Mouse (Mus musculus) 3134 (cell line): ENCODE data around the gene Cemip.

Experiments used
- DNase-seq: peaks from one replicate; pipeline ENCODE4 v3.0.0-alpha.2; 2011; ENCODE audit warnings: low spot score; ENCODE audit not compliant: insufficient read length; ENCODE audit errors: extremely low read depth

The Cemip gene

DNA sequence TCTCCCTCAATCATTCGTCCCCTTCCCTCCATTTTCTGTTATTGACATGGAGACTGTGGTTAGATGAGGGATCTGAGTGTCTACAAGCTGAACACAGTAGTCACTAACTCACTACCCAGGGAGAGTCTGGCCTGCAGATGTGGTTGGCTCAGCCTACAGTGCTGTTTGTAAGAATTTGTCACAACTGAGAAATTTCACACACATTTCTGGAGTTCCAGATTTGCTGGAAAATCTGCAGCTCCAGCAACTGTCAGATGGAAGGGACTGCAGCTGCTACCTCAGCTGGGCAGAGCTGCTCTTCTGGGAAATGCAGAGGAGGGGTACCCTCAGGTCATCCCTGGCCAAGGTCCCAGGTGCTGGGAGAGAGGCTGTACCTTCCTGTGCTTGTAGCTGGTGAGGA is 53.5 kb downstream of the Cemip start:
- DNase-seq = no peak

DNA sequence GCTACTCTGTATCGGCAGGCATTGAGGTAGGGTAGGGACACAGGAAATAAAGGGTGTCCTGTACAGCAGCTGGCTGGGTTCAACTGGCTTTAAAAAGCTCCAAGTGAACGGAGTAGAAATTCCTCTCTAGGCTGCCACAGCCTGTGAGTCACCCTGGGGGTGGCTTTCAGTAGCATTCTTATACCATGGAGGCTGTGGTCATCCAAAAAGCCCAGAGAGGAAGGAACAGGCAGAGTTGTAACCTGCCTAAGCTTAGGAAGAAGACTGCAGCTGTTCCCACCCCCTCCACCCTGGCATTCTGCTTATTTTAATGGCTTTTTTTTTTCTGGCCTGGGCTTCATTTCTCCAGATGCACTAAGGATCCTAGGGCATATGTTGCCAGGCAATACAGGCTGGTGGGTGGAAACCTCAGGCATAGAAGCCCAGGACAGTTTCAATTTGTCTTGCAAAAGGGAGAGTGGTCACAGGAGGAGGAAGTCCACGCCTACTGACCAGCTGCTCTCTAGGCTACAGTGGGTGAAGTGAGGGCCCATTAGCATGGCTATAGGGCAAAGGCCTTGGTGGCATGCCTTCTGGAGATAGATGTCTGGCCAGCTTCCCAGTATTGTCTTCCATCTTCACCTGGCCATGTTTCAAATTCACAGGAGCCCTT is 57.1 kb downstream of the Cemip start:
- DNase-seq = peak; percentile 72

DNA sequence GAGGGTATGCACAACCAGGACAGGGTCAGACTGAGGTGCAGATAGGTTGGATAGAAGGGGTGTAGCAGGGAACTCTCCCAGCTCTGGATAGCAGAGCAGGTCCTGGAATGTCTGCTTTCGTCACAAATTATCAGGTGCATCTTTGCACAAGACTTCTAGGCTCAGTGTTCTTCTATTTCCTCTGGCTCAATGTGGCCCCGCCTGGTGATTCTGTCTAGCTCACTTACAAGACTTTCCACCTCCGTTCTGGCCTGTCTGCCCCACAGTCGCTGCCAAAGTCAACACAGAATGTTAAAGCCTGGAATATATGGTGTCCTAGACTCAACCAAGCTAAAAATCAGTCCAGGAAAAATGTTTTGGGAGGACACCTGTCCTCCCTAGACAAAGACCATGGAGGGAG is 57.9 kb downstream of the Cemip start:
- peak; percentile 30 for DNase-seq

DNA sequence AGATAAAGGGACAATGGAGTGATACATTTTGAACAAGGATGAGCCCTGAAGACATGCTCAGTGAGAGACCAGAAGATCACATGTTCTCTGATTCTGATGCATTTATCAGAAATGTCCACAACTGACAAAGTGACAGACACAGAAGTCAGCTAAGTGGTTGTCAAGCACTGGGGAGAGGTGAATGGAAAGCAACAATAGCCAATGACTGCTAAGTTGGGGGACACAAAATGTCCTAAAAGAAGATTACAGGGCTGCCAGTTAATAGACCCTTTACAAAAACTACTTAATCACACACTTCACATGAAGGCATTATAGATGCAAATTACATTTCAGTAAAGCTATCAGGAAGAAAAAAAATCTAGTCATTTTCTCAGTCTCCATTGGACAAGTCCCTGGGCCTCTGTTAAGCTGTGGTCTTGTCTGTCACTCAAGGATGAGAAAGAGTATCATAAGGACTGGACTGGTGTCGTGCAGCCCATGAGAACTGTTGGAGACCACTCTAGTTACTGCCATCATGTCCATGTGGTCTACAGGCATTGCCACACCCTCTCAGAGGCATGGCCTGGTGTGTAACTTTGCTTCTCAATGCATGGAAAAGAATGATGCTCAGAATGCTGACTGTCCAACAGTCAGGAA is 59.2 kb downstream of the Cemip start:
- DNase-seq = no peak

DNA sequence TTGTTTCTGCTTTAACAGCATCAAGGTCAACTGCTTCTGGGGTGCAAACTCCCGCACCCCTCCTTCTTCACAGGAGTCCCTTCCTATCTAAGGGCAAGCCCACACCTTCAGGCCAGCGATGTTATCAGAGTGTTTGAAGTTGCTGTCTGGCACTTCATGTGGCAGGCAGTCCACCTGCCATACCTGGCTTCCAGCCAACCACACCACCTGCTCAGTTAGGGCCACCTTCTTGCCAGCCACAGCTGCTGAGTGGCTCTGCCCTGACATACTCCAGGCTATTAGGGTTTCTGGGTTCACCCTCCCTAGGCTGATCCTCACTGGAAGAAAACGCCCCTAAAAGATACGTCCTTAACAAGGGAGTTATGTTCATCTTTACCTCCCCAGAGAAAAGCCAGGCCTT is 60.2 kb downstream of the Cemip start:
- no peak for DNase-seq

DNA sequence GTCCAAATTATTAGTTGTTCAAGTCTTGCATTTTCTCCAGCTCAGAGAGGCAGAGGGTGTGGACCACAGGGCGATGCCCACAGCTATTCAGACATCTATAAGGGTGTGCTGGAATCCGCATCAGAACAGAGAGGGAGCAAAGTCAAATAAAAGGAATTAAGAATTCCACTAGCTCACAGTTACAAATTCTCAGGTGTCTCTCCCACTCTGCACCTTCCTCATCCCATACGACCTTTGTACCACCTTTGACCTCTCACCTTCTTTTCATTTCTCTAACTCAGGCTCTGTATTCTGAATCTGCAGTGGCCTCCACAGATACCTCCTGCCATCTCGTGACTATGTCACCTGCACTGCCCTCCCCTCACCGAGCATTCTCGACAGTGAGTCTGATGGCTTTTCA is 62.8 kb downstream of the Cemip start:
- DNase-seq = no peak

DNA sequence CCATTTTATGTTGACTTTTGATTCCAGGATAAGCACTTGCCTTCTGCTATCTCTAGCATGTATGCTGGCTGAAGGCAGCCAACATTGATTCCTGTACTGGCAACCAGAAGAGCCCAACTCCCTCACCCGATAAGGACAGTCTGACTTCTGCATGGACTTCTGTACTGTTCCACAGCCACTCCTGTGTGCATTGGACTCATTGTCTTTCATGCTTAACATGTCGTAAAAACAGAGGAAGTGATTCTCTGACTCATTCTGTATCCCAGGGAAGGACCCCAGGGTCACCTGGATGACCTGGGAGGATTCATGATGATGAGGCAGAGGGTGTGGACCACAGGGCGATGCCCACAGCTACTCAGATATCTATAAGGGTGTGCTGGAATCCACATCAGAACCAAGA is 63.8 kb downstream of the Cemip start:
- no peak for DNase-seq

DNA sequence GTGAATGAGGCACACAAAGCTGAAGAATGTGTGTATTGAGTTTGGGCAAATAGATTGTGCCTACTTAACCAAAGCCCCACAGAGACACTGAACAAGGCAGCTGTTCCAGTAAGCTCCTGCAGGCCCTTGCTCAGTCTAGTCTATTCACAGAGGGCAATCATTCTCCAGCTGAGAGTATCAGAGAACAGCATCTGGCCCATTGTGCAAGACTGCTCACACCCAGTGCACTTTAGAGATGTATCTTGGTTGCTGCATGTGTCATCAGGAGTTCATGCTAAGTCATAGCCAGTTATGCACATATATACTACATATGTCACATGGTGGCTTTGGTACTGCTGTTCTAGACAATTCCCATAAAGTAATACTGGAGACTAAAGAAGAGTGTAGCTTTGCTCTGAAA is 66.9 kb downstream of the Cemip start:
- no peak for DNase-seq

DNA sequence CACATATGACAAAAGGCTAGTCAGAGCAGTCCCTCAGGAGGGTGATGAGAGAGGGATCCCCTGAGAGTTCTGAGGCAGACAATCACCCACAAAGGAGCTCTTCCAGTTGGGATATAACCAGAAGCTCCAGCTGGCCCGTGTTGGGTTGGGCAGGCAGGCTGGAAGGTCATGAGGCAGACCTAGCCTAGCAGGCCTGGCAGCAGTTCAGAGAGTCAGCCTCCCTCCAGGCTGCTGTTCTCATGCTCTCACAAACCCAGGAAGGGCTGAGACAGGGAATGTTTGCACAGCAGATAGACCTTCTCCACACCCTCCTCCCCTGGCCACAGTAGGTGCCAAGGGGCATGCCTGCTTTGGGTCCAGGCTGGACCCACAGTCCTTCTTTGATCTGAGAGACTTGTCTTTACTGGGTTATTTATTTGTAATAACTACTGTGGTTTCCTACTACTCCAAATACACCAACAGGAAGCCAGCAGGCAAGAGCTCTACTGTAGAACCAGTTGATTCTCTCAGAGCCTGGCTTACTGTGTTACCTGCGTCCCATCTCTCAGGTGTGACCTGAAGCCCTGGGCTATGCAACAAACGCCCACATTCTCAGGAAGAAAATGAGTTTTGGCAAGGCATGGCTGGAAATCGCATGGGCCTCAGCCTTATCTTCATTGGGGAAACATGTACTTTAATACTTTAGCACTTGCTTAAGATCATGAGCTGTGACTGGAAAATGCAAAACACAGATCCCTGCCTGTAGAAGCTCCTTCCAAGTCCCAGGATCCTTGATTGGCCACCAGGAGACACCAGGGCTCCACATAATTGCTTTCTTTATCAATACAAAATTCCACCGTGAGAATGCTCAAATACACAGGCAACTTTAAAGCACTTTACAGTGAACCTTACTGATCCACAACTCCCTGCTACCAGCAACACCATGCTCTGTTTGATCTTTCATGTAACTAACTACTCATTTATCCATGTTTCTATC is 67.7 kb downstream of the Cemip start:
- peak; percentile 13 for DNase-seq

DNA sequence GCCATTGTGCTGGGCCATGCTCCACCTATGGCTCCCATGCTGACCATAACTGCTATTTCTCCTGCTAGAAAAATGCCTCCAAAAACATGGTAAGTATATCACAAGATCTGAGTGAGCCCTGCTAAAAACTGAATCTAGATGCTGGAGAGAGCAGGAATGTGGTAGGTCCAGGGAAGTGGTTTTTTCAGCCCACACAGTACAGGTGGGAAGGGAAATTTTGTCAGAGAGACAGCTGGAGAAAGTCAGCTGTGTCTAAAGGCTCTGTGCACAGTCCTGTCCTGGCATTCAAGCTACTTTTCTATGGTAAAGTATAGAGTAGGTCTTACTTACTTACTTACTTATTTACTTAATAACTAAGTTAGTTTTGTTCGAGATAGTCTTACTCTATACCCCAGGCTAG is 71.3 kb downstream of the Cemip start:
- DNase-seq = no peak

DNA sequence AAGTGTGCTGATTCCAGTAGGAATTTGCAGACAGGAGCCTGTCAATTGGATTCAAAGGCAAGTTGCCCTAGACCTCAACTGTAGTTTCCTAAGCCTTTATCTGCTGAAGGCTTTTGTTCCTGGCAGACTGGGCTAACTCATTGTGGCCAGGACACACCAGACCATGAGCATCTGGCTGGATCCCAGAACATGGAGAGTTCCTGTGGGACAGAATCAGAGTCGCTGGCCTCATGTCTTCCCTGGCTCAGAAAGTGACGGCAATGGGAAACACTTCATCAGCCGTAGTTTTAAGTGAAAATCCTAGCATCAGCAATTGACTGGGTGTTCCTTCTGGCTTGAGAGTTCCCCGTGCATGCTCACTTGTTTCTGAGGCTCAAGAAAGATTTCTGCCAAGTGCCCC is 72.6 kb downstream of the Cemip start:
- DNase-seq = no peak

DNA sequence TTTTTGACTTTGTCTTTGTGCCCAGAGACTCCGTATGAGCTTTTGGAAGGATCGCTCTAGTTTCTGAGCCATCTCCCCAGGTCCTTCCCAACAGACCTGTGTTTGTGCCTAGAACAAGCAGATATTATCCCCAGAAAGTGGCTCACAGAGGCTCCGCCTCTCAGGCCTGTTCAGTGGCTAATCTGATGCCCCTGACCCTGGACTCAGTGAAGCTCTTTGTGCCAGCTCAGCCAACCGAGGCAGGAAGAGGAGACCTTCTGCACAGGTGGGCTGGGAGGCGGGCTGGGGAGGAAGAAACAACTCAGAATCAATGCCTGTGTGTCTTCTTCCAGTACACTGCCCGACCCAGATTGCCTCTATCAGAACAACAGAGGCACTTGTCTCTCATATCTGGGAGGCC is 81.9 kb downstream of the Cemip start:
- DNase-seq = no peak

DNA sequence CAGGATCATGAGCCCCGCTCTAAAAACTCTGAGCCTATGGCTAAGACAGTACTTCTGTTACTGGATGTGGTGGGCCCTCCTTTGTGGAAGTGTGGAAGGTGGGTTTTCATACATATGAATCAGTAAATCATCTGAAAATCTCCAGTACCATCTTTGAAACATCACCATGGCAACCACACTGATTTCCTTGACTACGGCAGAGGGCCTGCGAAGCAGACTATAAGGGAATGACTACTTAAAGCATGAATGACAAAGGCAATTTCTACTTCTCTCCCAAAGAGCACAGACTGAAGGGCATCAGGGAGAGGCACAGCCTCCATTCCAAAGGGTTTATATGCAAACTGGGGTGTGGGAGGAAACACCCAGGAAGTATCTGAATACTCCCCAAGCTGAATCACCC is 84.8 kb downstream of the Cemip start:
- no peak for DNase-seq

DNA sequence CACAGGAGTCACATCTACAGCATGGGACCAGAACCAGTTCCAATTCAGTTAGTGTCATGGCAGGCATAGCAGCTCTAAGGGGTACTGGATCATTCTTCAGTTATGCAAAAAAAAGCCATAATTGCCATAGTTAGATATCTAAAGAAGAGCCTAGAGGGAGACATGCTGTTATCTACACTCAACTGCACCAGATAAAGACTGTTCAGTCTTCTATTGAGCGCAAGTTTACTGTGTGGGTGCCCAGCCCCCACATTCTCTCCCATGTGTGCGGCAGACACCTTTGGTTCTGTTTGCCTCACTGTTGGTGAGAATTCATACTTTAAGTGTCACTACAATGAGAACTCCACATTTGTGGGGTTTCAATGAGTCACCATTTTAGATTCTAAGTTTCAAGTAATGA is 85.6 kb downstream of the Cemip start:
- DNase-seq = no peak

DNA sequence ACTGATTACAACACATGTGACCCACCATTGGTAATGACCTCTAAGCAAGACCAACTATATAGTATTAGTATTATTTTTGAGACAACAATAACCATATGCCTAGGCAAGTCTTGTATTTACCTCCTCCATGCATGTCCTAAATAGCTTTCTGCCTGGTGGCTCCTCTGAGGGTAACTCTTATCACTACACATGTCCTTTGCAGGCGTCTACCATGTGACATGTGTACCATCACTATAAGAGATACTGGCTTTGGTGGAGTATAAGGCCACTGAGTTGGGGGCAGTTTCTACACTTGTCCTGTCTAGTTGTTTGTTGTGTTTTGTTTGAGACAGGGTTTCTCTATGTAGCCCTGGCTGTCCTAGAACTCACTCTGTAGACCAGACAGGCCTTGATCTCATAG is 86.7 kb downstream of the Cemip start:
- DNase-seq = no peak

DNA sequence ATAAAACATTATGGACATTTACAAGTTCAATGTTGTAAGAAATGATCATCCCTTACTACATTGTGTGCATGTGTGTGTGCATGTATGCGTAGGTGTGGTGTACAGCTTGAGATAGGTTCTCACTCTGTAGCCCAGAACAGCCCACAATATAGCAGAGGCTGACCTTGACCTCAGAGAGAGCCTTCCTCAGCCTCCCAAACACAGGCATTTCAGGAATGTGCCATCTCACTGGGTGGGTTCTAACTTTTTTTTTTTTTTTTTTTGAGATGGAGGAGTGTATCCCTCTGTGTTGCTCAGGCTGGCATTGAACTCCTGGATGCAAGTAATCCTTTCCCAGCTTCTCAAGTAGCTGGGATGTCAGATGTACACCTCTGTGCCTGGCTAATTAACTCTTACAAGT is 92.0 kb downstream of the Cemip start:
- DNase-seq = no peak

DNA sequence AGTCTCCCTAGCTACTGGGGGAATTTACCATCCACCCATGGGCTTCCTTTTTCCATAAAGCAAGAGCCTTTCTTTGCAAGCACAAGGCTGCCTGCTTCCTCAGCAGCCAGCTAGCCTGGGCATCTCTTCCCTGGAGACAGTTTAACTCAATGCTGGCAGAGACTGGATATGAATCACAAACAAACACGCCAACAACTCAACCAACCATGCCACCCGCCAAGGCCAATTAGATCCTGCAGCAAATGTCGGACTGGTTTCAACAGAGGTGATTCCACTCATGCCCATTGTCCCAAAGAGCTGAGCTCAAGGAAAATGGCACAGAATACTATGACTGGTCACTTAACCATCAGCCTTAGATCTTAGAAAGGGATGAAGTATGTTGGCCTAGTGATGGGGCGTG is 97.0 kb downstream of the Cemip start:
- peak; percentile 39 for DNase-seq

DNA sequence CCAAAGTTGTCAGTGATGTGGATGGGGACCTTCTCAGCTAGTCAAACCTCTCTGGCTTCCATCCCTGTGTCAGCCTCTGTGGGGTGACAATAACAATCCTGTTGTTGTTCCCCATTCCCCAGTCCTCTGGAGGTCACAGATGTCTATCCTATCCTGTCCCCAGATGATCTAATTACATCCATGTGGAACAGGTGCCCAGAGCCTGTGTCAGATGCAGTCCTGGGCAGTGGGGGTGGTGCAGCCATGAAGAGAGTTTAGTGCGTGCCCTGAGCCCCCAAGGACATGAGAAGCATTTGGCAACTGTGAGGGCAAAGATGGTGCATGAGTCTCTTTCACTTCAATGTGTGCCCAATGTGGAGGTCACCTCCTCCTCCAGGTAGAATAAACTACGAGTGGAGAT is 100.6 kb downstream of the Cemip start:
- no peak for DNase-seq

DNA sequence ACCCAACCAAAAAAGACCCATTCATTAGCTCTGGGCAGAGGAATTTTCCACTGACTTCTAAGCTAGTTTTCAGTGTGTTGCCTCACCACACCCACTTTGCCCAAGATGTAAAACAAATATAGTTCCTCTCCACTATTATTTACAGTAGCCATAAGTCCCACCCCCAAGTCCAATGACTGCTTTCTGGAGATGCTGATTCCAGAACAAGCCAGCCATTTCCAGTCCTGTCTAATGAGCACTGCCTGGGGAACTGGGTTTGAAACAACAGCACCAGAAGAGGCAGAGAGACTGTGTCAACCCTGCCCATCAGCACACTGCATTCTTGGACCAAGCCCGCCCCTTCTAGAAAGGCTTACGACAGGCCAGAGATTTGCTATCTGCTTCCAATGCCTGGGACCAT is 103.7 kb downstream of the Cemip start:
- no peak for DNase-seq

DNA sequence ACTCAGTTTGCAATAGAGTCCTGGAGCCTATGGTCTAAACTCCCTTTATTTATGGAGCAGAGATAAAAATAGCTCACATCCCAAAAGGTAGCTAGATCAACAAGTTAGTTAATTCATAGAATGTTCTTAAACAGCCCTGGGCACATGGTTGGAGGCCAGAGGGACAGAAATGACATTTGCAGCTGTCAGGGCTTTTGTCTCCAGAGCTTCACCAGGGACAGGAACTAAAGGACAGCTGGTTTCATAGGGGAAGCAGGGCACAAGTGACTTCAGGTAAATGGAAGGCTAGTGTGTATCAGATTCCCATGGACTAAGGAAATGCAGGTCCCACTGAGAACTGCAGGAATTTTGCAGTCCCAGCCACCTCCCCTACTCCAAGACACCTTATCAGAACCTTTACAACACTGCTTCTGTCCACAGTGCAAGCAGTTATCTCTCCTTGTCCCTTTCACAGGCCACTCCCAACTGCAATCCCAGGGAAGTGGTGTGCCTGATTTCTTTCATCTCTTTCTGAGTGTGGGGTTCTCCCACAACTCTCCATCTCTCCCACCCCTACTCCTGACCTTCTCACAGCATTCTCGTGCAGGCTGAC is 107.3 kb downstream of the Cemip start:
- DNase-seq = no peak

DNA sequence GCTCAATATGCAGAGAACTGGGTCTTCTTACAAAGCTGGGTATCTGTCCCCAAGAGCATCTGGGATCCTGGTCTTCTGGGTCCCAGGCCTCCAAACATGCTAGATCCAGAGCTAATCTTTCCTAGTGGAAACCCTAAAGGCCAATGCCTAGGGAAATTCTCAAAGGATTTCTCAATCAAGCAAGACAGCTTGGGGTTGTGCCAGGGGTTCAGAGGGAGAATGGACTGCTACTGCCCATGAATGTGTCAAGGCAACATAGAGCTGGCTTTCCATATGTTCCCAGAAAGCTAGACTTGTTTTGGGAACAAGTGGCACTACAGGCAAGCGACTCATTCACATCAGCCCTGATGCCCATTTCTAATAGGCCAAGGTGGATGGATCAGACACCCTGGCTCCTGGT is 107.9 kb downstream of the Cemip start:
- no peak for DNase-seq
